Comparison of ENCODE assay signal across 30 mouse cellular contexts in the genomic region with DNA sequence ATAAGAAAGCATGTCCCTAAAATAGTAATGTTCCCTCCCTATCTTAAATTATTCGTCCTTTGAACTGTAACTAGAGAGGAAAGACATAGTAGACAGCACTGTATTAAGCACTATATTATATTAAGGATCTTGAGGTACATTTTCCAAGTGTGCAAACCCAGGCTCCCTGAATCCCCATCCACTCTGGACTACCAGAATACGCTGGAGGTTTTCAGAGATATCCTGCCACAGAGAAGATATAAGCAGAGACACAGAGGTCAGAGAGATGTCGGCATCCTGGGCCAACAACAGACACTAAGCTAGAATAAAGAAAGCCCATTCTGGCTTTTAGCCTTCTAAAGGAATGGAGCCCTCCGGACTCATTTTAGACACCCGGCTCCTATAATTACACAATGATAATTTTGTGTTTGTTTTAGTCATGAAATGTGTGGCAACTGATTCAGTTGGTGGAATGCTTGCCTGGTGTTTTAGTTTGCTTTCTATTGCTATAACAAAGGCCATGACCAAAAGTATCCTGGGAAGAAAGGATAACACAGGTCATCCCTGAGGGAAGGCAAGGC. TPM values are rescaled to one million over a fixed set of nuclear protein-coding genes. Genes with fewer than 3 reads are reported as not detected.
DNase-seq lines count a peak whose midpoint lies in the region; ATAC-seq lines count a peak whose summit lies in the region.
"Had no signal": no experiment of that assay in that cellular context is flagged by ENCODE, and none has a peak within 500 bp of the region (broad histone marks: within the 10 kb centered on the region; RNA-seq: fewer than 3 reads in every experiment).

No protein-coding gene starts in this region.

- H3K9ac ChIP-seq in neural tube, embryonic 11.5 days (ENCODE audit: low read length): no peak overlapping the region
- H3K9ac ChIP-seq: embryonic facial prominence, embryonic 13.5 days; embryonic facial prominence, embryonic 15.5 days; forebrain, embryonic 12.5 days had no signal

- no peak overlapping the region for H3K27ac ChIP-seq in neural tube, embryonic 11.5 days (ENCODE audit: low read depth, low read length)
- H3K27ac ChIP-seq: embryonic facial prominence, embryonic 13.5 days; embryonic facial prominence, embryonic 15.5 days; forebrain, embryonic 10.5 days; forebrain, embryonic 12.5 days had no signal

- peaks cover 81% of the 10 kb centered on the region for H3K27me3 ChIP-seq in megakaryocyte, embryonic 14.5 days (replicated peaks)
- H3K27me3 ChIP-seq in neural tube, embryonic 11.5 days (ENCODE audit: control insufficient read depth, insufficient read depth, low read length): peaks cover 97% of the 10 kb centered on the region
- H3K27me3 ChIP-seq: CH12.LX had no signal

- peaks cover 15% of the 10 kb centered on the region for H3K36me3 ChIP-seq in megakaryocyte, embryonic 14.5 days (replicated peaks; ENCODE audit: low read length)
- no peaks in the 10 kb centered on the region for H3K36me3 ChIP-seq in neural tube, embryonic 11.5 days (ENCODE audit: control insufficient read depth, insufficient read depth, low read length)
- H3K36me3 ChIP-seq: embryonic facial prominence, embryonic 13.5 days; embryonic facial prominence, embryonic 15.5 days; forebrain, embryonic 10.5 days; forebrain, embryonic 12.5 days; G1E had no signal

- H3K9me3 ChIP-seq in megakaryocyte, embryonic 14.5 days: 0 out of 2 replicates have a peak, but pooled peaks cover 5% of the 10 kb centered on the region
- H3K9me3 ChIP-seq in neural tube, embryonic 11.5 days (ENCODE audit: control insufficient read depth, low read length): no peaks in the 10 kb centered on the region
- H3K9me3 ChIP-seq: embryonic facial prominence, embryonic 13.5 days; embryonic facial prominence, embryonic 15.5 days; forebrain, embryonic 10.5 days; forebrain, embryonic 12.5 days had no signal

- DNase-seq in embryo, embryonic 10.5 days (ENCODE audit: low spot score): peak; percentile 48
- no peak for DNase-seq in embryo, embryonic 10 days (ENCODE audit: low spot score)
- DNase-seq in neural tube, embryonic 11.5 days (ENCODE audit: low spot score): peak; percentile 24
- no peak for DNase-seq in neural tube, embryonic 10.5 days (ENCODE audit: extremely low spot score, low spot score)
- peak; percentile 16 for DNase-seq in embryo, embryonic 9.5 days (ENCODE audit: extremely low spot score)
- no peak for DNase-seq in ovary, adult 18-20 months (ENCODE audit: low spot score)
- DNase-seq: adrenal gland, adult 2 months; adrenal gland, postnatal 10 days; adrenal gland, postnatal 25 days; B cell, adult 2 months; cerebellum, adult 11 months; cerebellum, adult 18-20 months; cerebellum, adult 8-10 months; cerebellum, adult 9-11 months; cerebellum, postnatal 14 days; cerebellum, postnatal 36 days had no signal

- ATAC-seq in megakaryocyte, adult 5-6 weeks (ENCODE audit: poor library complexity, severe bottlenecking): no peak
- ATAC-seq in neural tube, embryonic 11.5 days (ENCODE audit: insufficient read depth, low FRiP score, low TSS enrichment): no peak
- ATAC-seq: CD4-positive, CD25-positive, alpha-beta regulatory T cell, adult 4 months; forebrain, embryonic 14.5 days; forebrain, embryonic 16.5 days had no signal

- peaks cover 65% of the 10 kb centered on the region for H3K4me1 ChIP-seq in megakaryocyte, embryonic 14.5 days
- H3K4me1 ChIP-seq in neural tube, embryonic 11.5 days (ENCODE audit: control insufficient read depth, insufficient read depth, low read length): no peaks in the 10 kb centered on the region

- no peak overlapping the region for H3K4me2 ChIP-seq in neural tube, embryonic 11.5 days (ENCODE audit: low read depth)
- H3K4me2 ChIP-seq: embryonic facial prominence, embryonic 13.5 days; embryonic facial prominence, embryonic 15.5 days; forebrain, embryonic 12.5 days had no signal

- WGBS in neural tube, embryonic 11.5 days: 4% methylated on average over 5 of the region's 5 CpGs

- H3K4me3 ChIP-seq in megakaryocyte, embryonic 14.5 days (replicated peaks): peak overlapping the region; percentile 18
- H3K4me3 ChIP-seq in neural tube, embryonic 11.5 days (ENCODE audit: low read depth, low read length): no peak overlapping the region
- H3K4me3 ChIP-seq: embryonic facial prominence, embryonic 13.5 days; embryonic facial prominence, embryonic 15.5 days; erythroblast, embryonic 14.5 days; forebrain, embryonic 10.5 days; forebrain, embryonic 12.5 days had no signal

RNA-seq across cellular contexts. Expression of gene Cdkn2a, which starts 17.0 kb away (rescaled TPM):
- 232 and 254 TPM in 2 replicates for polyA plus RNA-seq in megakaryocyte, embryonic 14.5 days (2012; ENCODE audit: insufficient read depth, low replicate concordance)
- not detected in 2 replicates for total RNA-seq in megakaryocyte, adult 5-6 weeks (2015)
- not detected in 2 replicates for total RNA-seq in megakaryocyte, adult 5-6 weeks (2017)
- not detected in 2 replicates for polyA plus RNA-seq in neural tube, embryonic 11.5 days (2014; fragmentation: Nextera tagmentation; extraction: Ambion mirVana)
- total RNA-seq: CH12.LX; common myeloid progenitor, adult 5-6 weeks; G1E had no signal
- polyA plus RNA-seq: CD4-positive, CD25-positive, alpha-beta regulatory T cell, adult 4 months; embryonic facial prominence, embryonic 11.5 days; embryonic facial prominence, embryonic 13.5 days; embryonic facial prominence, embryonic 15.5 days; forebrain, embryonic 10.5 days; forebrain, embryonic 12.5 days; forebrain, embryonic 14.5 days; forebrain, embryonic 16.5 days; G1E had no signal

RNA-seq across cellular contexts. Expression of gene Cdkn2b, which starts 33.4 kb away (rescaled TPM):
- 24.7 and 31.6 TPM in 2 replicates for polyA plus RNA-seq in megakaryocyte, embryonic 14.5 days (2012; ENCODE audit: insufficient read depth, low replicate concordance)
- not detected in 2 replicates for total RNA-seq in megakaryocyte, adult 5-6 weeks (2015)
- 0.41 TPM in 1 of 2 replicates, not detected in the other for total RNA-seq in megakaryocyte, adult 5-6 weeks (2017)
- 0.46 and 0.76 TPM in 2 replicates for polyA plus RNA-seq in neural tube, embryonic 11.5 days (2014; fragmentation: Nextera tagmentation; extraction: Ambion mirVana)
- total RNA-seq: CH12.LX; common myeloid progenitor, adult 5-6 weeks had no signal
- polyA plus RNA-seq: erythroblast, embryonic 14.5 days; G1E had no signal

Comparison
In these comparisons a context has a peak if more than half of its experiments do, and no peak if none do; other contexts are left out.
1. DNase-seq: peak in embryo, embryonic 10.5 days (single experiment), neural tube, embryonic 11.5 days (single experiment) and embryo, embryonic 9.5 days (single experiment); none in embryo, embryonic 10 days (single experiment), neural tube, embryonic 10.5 days (single experiment) and ovary, adult 18-20 months (single experiment).
2. RNA of gene Cdkn2a, which starts 17.0 kb away (polyA plus RNA-seq): 232 to 254 TPM in megakaryocyte, embryonic 14.5 days; not detected in neural tube, embryonic 11.5 days; every median in the first group is over 100 times any median in the second.
3. RNA of gene Cdkn2b, which starts 33.4 kb away (polyA plus RNA-seq): 24.7 to 31.6 TPM in megakaryocyte, embryonic 14.5 days; 0.46 to 0.76 TPM in neural tube, embryonic 11.5 days; every median in the first group is over 10 times any median in the second.